ENCODE assay signal across 9 mouse cellular contexts in the genomic region with DNA sequence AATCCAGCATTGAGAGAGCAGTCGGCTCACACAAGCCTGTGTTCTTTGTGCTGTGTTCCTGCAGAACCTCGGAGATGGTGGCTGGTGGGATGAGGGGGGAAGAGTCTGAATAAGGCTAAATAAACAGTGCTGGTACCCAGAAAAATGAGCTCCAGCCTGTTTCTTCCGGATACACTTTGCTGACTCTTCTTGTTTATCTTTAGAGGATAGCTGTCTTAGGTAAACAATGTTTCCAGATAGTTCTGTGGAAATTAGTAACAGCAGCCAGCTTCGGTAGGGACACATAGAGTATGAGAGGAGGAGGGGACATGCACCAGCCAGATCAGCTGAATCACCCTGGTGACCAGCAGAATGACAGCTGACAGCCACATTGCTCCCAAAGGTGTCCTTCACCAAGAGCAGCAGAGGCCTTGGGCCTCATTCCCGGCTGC. TPM values are rescaled to one million over a fixed set of nuclear protein-coding genes. Genes with fewer than 3 reads are reported as not detected.
DNase-seq lines count a peak whose midpoint lies in the region; ATAC-seq and TF ChIP-seq lines count a peak whose summit lies in the region.
"Had no signal": no experiment of that assay in that cellular context is flagged by ENCODE, and none has a peak within 500 bp of the region (broad histone marks: within the 10 kb centered on the region; RNA-seq: fewer than 3 reads in every experiment).

No protein-coding gene starts in this region.

- no peak overlapping the region for H3K9ac ChIP-seq in intestine, embryonic 15.5 days

- intact Hi-C loops in heart, postnatal 14 days (cut with DNase I) = no loop called here

- H3K4me3 ChIP-seq in layer of hippocampus, adult 2 months = no peak overlapping the region
- no peak overlapping the region for H3K4me3 ChIP-seq in intestine, embryonic 15.5 days (replicated peaks)

- peak; percentile 25; the same call in 1 of the 2 replicates for ATAC-seq in intestine, embryonic 15.5 days

- peak; percentile 76 for DNase-seq in heart, adult 11 months
- DNase-seq in heart, postnatal 14 days = no peak
- no peak for DNase-seq in layer of hippocampus, adult 2 months (ENCODE audit: low spot score in 2 of 2)
- no peak for DNase-seq in layer of hippocampus, postnatal 36 days
- DNase-seq in adrenal gland, postnatal 14 days = peak; percentile 71
- DNase-seq in spleen, postnatal 36 days (ENCODE audit: low spot score in 2 of 2) = no peak
- no peak for DNase-seq in spleen, adult 12 weeks (ENCODE audit: low spot score)
- DNase-seq: cerebellum, adult 18-20 months had no signal

- peak overlapping the region; percentile 28 for H3K27ac ChIP-seq in layer of hippocampus, adult 2 months
- no peak overlapping the region for H3K27ac ChIP-seq in intestine, embryonic 15.5 days

- H3K9me3 ChIP-seq in intestine, embryonic 15.5 days = no peaks in the 10 kb centered on the region

- 13% methylated on average over 5 of the region's 5 CpGs for WGBS in intestine, embryonic 15.5 days

- H3K4me1 ChIP-seq in intestine, embryonic 15.5 days (replicated peaks) = peaks cover 27% of the 10 kb centered on the region

- no peak overlapping the region for H3K4me2 ChIP-seq in intestine, embryonic 15.5 days (replicated peaks)

- TF ChIP-seq CTCF in layer of hippocampus, adult 2 months (conservative IDR thresholded peaks at IDR 0.05) = no peak

- H3K27me3 ChIP-seq in intestine, embryonic 15.5 days (replicated peaks) = no peaks in the 10 kb centered on the region

- no peaks in the 10 kb centered on the region for H3K36me3 ChIP-seq in intestine, embryonic 15.5 days

RNA-seq across cellular contexts. Expression of a gene that starts 16.4 kb away (rescaled TPM):
- 10 to 100 TPM; 41.2 to 42.1 TPM for total RNA-seq in heart, postnatal 14 days (2021)
- total RNA-seq in layer of hippocampus, adult 2 months (2021) = 10 to 100 TPM; 68.7 to 69.5 TPM
- 10 to 100 TPM; 58.6 to 60.5 TPM for total RNA-seq in layer of hippocampus, postnatal 36 days (2021)
- total RNA-seq in adrenal gland, postnatal 14 days (2021) = 73.3 and 77.0 TPM in 2 replicates
- polyA plus RNA-seq in intestine, embryonic 15.5 days (2015; fragmentation: Nextera tagmentation; extraction: Ambion mirVana) = 61.3 and 76.7 TPM in 2 replicates

Comparison
In these comparisons a context has a peak if more than half of its experiments do, and no peak if none do; other contexts are left out.
1. DNase-seq: peak in heart, adult 11 months (single experiment) and adrenal gland, postnatal 14 days (single experiment); none in heart, postnatal 14 days (0 of 2), layer of hippocampus, adult 2 months (0 of 2), layer of hippocampus, postnatal 36 days (0 of 2), spleen, postnatal 36 days (0 of 2) and spleen, adult 12 weeks (single experiment).